Mouse (Mus musculus) bone marrow macrophage, adult 2 months (primary cell): ENCODE results near the gene Lime1. TPM values are rescaled to one million over a fixed set of nuclear protein-coding genes. Genes with fewer than 3 reads are reported as not detected.
A peak's percentile ranks its signal among the peaks of the same experiment; 100 is the strongest.

Source experiments
- H3K27ac ChIP-seq: 2 replicates; pipeline ENCODE4 v1.5.1; 2012; ENCODE audit warnings: low read depth, low read length; ENCODE audit not compliant: insufficient read depth
- H3K4me1 ChIP-seq: 2 replicates; pipeline ENCODE4 v1.6.1; 2012; ENCODE audit warnings: low read length; ENCODE audit not compliant: control insufficient read depth, insufficient read depth
- H3K4me3 ChIP-seq: 2 replicates; pipeline ENCODE4 v1.5.1; 2012; ENCODE audit warnings: mild to moderate bottlenecking, low read length, moderate library complexity; ENCODE audit not compliant: insufficient read depth
- CTCF ChIP-seq: IDR thresholded peaks from 2 replicates; pipeline ENCODE4 v1.5.1; 2012; ENCODE audit warnings: low read depth, mild to moderate bottlenecking, low read length, moderate library complexity
- POLR2A ChIP-seq: IDR thresholded peaks from 2 replicates; pipeline ENCODE4 v1.6.1; 2012; ENCODE audit warnings: mild to moderate bottlenecking, low read depth, low read length, borderline replicate concordance
- polyA plus RNA-seq: library from polyadenylated mRNA; stranded (reverse); fragments of >200 nt; gene quantifications from 2 replicates; pipeline ENCODE4 v1.2.4, GENCODE M21; 2012; ENCODE audit not compliant: missing spikeins, insufficient read depth, insufficient read length

Gene Lime1
- 10.9 and 15.7 TPM in 2 replicates for polyA plus RNA-seq

GRCm38 (mm10) chr2:181379778-181380177 is at the start of gene Lime1:
Gene Lime1 (plus strand): TSS chr2:181380078.
- H3K4me3 ChIP-seq, result no peak within 1 kb of the TSS
- no peak within 1 kb of the TSS for H3K27ac ChIP-seq
- H3K4me1 ChIP-seq, result peaks cover 27% of the 10 kb centered on the region
- TF ChIP-seq CTCF, result no peak
- no peak for TF ChIP-seq POLR2A

GRCm38 (mm10) chr2:181332542-181332941 is 47.3 kb upstream of the Lime1 start:
- H3K4me3 ChIP-seq, result no peak overlapping the region
- no peaks in the 10 kb centered on the region for H3K4me1 ChIP-seq
- TF ChIP-seq POLR2A (no peak), CTCF (no peak)
- H3K27ac ChIP-seq, result no peak overlapping the region

- no peak overlapping the region for H3K4me3 ChIP-seq
- no peak overlapping the region for H3K27ac ChIP-seq
- H3K4me1 ChIP-seq, result no peaks in the 10 kb centered on the region
- TF ChIP-seq POLR2A (no peak), CTCF (no peak)
Observed at GRCm38 (mm10) chr2:181334023-181334422, 45.9 kb upstream of the Lime1 start.

GRCm38 (mm10) chr2:181340426-181340825 is 39.5 kb upstream of the Lime1 start:
- TF ChIP-seq POLR2A (no peak), CTCF (no peak)
- no peak overlapping the region for H3K27ac ChIP-seq
- no peaks in the 10 kb centered on the region for H3K4me1 ChIP-seq
- H3K4me3 ChIP-seq, result no peak overlapping the region

GRCm38 (mm10) chr2:181342766-181343165 is 37.1 kb upstream of the Lime1 start:
- no peak overlapping the region for H3K27ac ChIP-seq
- H3K4me3 ChIP-seq, result no peak overlapping the region
- no peaks in the 10 kb centered on the region for H3K4me1 ChIP-seq
- no peak for TF ChIP-seq POLR2A
- no peak for TF ChIP-seq CTCF

- Histone ChIP-seq H3K4me3 (no peak overlapping the region), H3K4me1 (no peaks in the 10 kb centered on the region), H3K27ac (no peak overlapping the region)
- TF ChIP-seq POLR2A (no peak), CTCF (no peak)
Observed at GRCm38 (mm10) chr2:181356780-181357179, 23.1 kb upstream of the Lime1 start.

GRCm38 (mm10) chr2:181363946-181364345 is 15.9 kb upstream of the Lime1 start:
- no peak overlapping the region for H3K27ac ChIP-seq
- H3K4me1 ChIP-seq, result peaks cover 14% of the 10 kb centered on the region
- no peak for TF ChIP-seq POLR2A
- TF ChIP-seq CTCF, result no peak
- peak overlapping the region; percentile 95 for H3K4me3 ChIP-seq

- H3K4me3 ChIP-seq, result peak overlapping the region; percentile 95
- H3K4me1 ChIP-seq, result peaks cover 14% of the 10 kb centered on the region
- peak overlapping the region; percentile 23; the same call in 1 of the 2 replicates for H3K27ac ChIP-seq
- TF ChIP-seq POLR2A (no peak), CTCF (no peak)
Observed at GRCm38 (mm10) chr2:181364487-181364859, 15.4 kb upstream of the Lime1 start.

GRCm38 (mm10) chr2:181364860-181365596 is 14.8 kb upstream of the Lime1 start, which contains the start of the genes Zgpat and Arfrp1:
Gene Zgpat (plus strand): TSS chr2:181364928.
Gene Arfrp1 (minus strand): TSS chr2:181365404.
- Histone ChIP-seq H3K4me3 (peak within 1 kb of the TSS; percentile 95), H3K27ac (peak within 1 kb of the TSS; percentile 68), H3K4me1 (peaks cover 14% of the 10 kb centered on the region)
- TF ChIP-seq POLR2A (peak; percentile 22; the same call in 1 of the 2 replicates), CTCF (no peak)

- Histone ChIP-seq H3K4me1 (peaks cover 14% of the 10 kb centered on the region), H3K27ac (peak overlapping the region; percentile 68), H3K4me3 (peak overlapping the region; percentile 95)
- TF ChIP-seq POLR2A (no peak), CTCF (no peak)
Observed at GRCm38 (mm10) chr2:181365655-181366075, 14.2 kb upstream of the Lime1 start.
